Mouse (Mus musculus) liver, postnatal 0 days (tissue): ENCODE data around the gene Ehd1. TPM values are rescaled to one million over a fixed set of nuclear protein-coding genes. Genes with fewer than 3 reads are reported as not detected.

Experiments
- ATAC-seq: fragments of 200-750 bp; cut with Nextera tagmentation; 2 replicates; pipeline ENCODE4 v1.8.0; 2017; ENCODE audit warnings: mild to moderate bottlenecking, moderate library complexity
- DNase-seq: peaks from one replicate; pipeline ENCODE4 v3.0.0-alpha.2; 2016
- H3K27ac ChIP-seq: fragments of 300-500 bp; sonication (generic); 2 replicates; pipeline ENCODE4 v1.5.1; 2014; ENCODE audit warnings: antibody characterized with exemption, moderate library complexity, mild to moderate bottlenecking, low read depth
- H3K27me3 ChIP-seq: fragments of 300-500 bp; sonication (generic); 2 replicates; pipeline ENCODE4 v1.6.1; 2014; ENCODE audit warnings: low read length, control low read depth, mixed read lengths; ENCODE audit not compliant: insufficient read depth
- H3K36me3 ChIP-seq: fragments of 300-500 bp; sonication (generic); replicated peaks from 2 replicates; pipeline ENCODE4 v1.6.1; 2014; ENCODE audit warnings: mild to moderate bottlenecking, control low read depth, low read length, moderate library complexity, mixed read lengths; ENCODE audit not compliant: insufficient read depth
- H3K4me1 ChIP-seq: fragments of 300-500 bp; sonication (generic); 2 replicates; pipeline ENCODE4 v1.6.1; 2014; ENCODE audit warnings: antibody characterized with exemption, mild to moderate bottlenecking, control low read depth; ENCODE audit not compliant: insufficient read depth
- H3K4me2 ChIP-seq: fragments of 300-500 bp; sonication (generic); 2 replicates; pipeline ENCODE4 v1.6.1; 2014; ENCODE audit warnings: low read depth, mild to moderate bottlenecking, low read length, moderate library complexity, mixed read lengths
- H3K4me3 ChIP-seq: fragments of 300-500 bp; sonication (generic); 2 replicates; pipeline ENCODE4 v1.5.1; 2014; ENCODE audit warnings: low read depth, low read length
- H3K9ac ChIP-seq: fragments of 300-500 bp; sonication (generic); replicated peaks from 2 replicates; pipeline ENCODE4 v1.6.1; 2014; ENCODE audit warnings: mild to moderate bottlenecking, moderate library complexity
- H3K9me3 ChIP-seq: fragments of 300-500 bp; sonication (generic); 2 replicates; pipeline ENCODE4 v1.6.1; 2016; ENCODE audit warnings: mild to moderate bottlenecking, control low read depth, low read length, mixed read lengths
- CTCF ChIP-seq: sonication (generic); IDR thresholded peaks from 2 replicates; pipeline ENCODE4 v1.5.1; 2016; ENCODE audit warnings: antibody characterized with exemption, low read depth
- EP300 ChIP-seq: IDR thresholded peaks from 2 replicates; pipeline ENCODE4 v1.6.1; 2016; ENCODE audit warnings: antibody characterized with exemption, low read depth, mild to moderate bottlenecking
- WGBS: fragments of 180-500 bp; shearing (Covaris S2); extraction: QIAGEN DNeasy Blood & Tissue Kit; methylation state at CpG from one replicate; pipeline ENCODE4 v1.1.7; 2014; ENCODE audit not compliant: insufficient replicate concordance; 5-methylcytosine and 5-hydroxymethylcytosine counted together
- polyA plus RNA-seq: library from polyadenylated mRNA; unstranded; fragments of >200 nt; fragmentation: Nextera tagmentation; extraction: Ambion mirVana; gene quantifications from 2 replicates; pipeline ENCODE4 v1.2.1, GENCODE M21; 2015

The Ehd1 gene
- polyA plus RNA-seq, 1 experiment from 2014 or later: 36.4 TPM

DNA sequence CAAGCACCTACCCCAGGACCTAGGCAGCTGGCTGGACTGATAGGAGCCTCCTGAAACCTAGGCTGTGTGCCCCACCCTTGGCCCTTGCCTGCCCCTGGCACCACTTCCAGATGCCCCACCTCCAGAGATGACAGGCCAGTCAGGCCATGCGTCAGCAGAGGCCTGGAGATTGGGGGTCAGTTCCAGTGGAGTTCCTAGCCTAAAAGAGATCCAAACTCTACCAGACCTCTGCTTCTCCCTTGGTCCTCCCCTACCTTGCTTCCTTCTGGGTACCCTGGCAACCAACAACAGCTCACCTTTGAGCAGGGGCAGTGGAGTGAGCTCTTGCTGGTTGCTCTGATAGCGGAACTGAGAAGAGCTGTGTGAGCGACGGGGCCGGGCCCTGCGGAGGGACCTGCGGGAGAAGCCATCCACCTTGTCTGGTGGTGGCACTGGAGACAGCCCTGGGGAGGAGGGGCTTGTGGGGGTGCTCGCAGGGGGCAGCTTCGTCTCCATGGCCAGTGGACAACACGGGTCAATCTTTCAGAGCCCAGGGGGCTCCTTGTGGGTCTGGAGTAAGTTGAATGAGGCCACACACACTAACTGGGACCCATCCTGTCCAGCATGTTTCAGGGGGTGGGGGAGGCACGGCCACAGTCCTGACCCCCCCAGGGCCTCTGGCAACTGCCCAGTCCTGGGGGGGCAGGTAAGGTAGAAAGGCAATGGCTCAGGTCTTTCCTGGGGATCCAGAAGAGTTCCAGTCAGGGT, 42.0 kb upstream of the Ehd1 start:
- ATAC-seq: 0 out of 2 replicates have a peak, but pooled peaks have one; percentile 12
- TF ChIP-seq CTCF (no peak), EP300 (no peak)

GRCm38 (mm10) chr19:6235084-6236052, 41.2 kb upstream of the Ehd1 start, which contains the start of gene Ppp2r5b:
Gene Ppp2r5b (minus strand): TSS chr19:6235872.
- Histone ChIP-seq H3K9me3 (no peaks in the 10 kb centered on the region), H3K4me3 (peak within 1 kb of the TSS; percentile 70), H3K36me3 (no peaks in the 10 kb centered on the region), H3K4me2 (peak within 1 kb of the TSS; percentile 83), H3K9ac (peak within 1 kb of the TSS; percentile 69), H3K27ac (peak within 1 kb of the TSS; percentile 96), H3K27me3 (no peaks in the 10 kb centered on the region), H3K4me1 (peaks cover 30% of the 10 kb centered on the region)
- WGBS: 7% methylated on average over 42 of the region's 48 CpGs
- peak; percentile 94 for ATAC-seq
- peak; percentile 96 for DNase-seq
- TF ChIP-seq CTCF (peak; percentile 81), EP300 (no peak)

More for the DNA sequence above, 42.0 kb upstream of the Ehd1 start:
- DNase-seq: peak; percentile 54
- Histone ChIP-seq H3K9ac (peak overlapping the region; percentile 69), H3K27me3 (no peaks in the 10 kb centered on the region), H3K27ac (peak overlapping the region; percentile 58), H3K9me3 (no peaks in the 10 kb centered on the region), H3K36me3 (no peaks in the 10 kb centered on the region; the same call in 1 of the 2 replicates), H3K4me2 (peak overlapping the region; percentile 83), H3K4me3 (peak overlapping the region; percentile 70), H3K4me1 (peaks cover 22% of the 10 kb centered on the region)
- WGBS: 67% methylated on average over 11 of the region's 11 CpGs

- WGBS: 0% methylated on average over 9 of the region's 9 CpGs
- DNase-seq (peak; percentile 90), ATAC-seq (peak; percentile 92)
- Histone ChIP-seq H3K4me1 (peaks cover 36% of the 10 kb centered on the region), H3K9ac (peak overlapping the region; percentile 69), H3K36me3 (no peaks in the 10 kb centered on the region), H3K27ac (peak overlapping the region; percentile 96), H3K9me3 (no peaks in the 10 kb centered on the region), H3K4me2 (peak overlapping the region; percentile 83), H3K4me3 (peak overlapping the region; percentile 70), H3K27me3 (no peaks in the 10 kb centered on the region)
- TF ChIP-seq CTCF: no peak
- TF ChIP-seq EP300: peak; percentile 80; the same call in 1 of the 2 replicates
These were observed 40.5 kb upstream of the Ehd1 start for GRCm38 (mm10) chr19:6236053-6236441.

- H3K27me3 ChIP-seq: no peaks in the 10 kb centered on the region
- TF ChIP-seq EP300 (no peak), CTCF (no peak)
- H3K4me2 ChIP-seq: no peak overlapping the region
- no peak overlapping the region for H3K9ac ChIP-seq
- ATAC-seq (no peak), DNase-seq (no peak)
- no peak overlapping the region for H3K4me3 ChIP-seq
- H3K4me1 ChIP-seq: peaks cover 36% of the 10 kb centered on the region
- H3K36me3 ChIP-seq: no peaks in the 10 kb centered on the region
- no peaks in the 10 kb centered on the region for H3K9me3 ChIP-seq
- no peak overlapping the region for H3K27ac ChIP-seq
- WGBS: 70% methylated on average over 7 of the region's 7 CpGs
These were observed 39.7 kb upstream of the Ehd1 start for GRCm38 (mm10) chr19:6236842-6237241.

GRCm38 (mm10) chr19:6238740-6239139, 37.8 kb upstream of the Ehd1 start:
- DNase-seq: no peak
- Histone ChIP-seq H3K27me3 (no peaks in the 10 kb centered on the region), H3K4me1 (peaks cover 50% of the 10 kb centered on the region), H3K9me3 (no peaks in the 10 kb centered on the region), H3K4me3 (no peak overlapping the region), H3K27ac (no peak overlapping the region), H3K4me2 (no peak overlapping the region), H3K9ac (no peak overlapping the region), H3K36me3 (peaks cover 7% of the 10 kb centered on the region; the same call in 1 of the 2 replicates)
- TF ChIP-seq CTCF: no peak
- TF ChIP-seq EP300: no peak
- ATAC-seq: no peak

GRCm38 (mm10) chr19:6240136-6240535, 36.4 kb upstream of the Ehd1 start:
- no peaks in the 10 kb centered on the region for H3K27me3 ChIP-seq
- no peaks in the 10 kb centered on the region for H3K9me3 ChIP-seq
- peaks cover 16% of the 10 kb centered on the region; the same call in 1 of the 2 replicates for H3K36me3 ChIP-seq
- ATAC-seq (no peak), DNase-seq (no peak)
- 26% methylated on average over 1 of the region's 1 CpGs for WGBS
- H3K4me2 ChIP-seq: peak overlapping the region; percentile 45
- TF ChIP-seq CTCF (no peak), EP300 (no peak)
- 0 out of 2 replicates have a peak overlapping the region, but pooled peaks have one; percentile 22 for H3K4me3 ChIP-seq
- H3K27ac ChIP-seq: peak overlapping the region; percentile 75
- peaks cover 43% of the 10 kb centered on the region for H3K4me1 ChIP-seq
- peak overlapping the region; percentile 6; the same call in 1 of the 2 replicates for H3K9ac ChIP-seq
